Mouse (Mus musculus): Measurements from ENCODE around the gene Focad. TPM values are rescaled to one million over a fixed set of nuclear protein-coding genes. Genes with fewer than 3 reads are reported as not detected.
A peak's percentile ranks its signal among the peaks of the same experiment; 100 is the strongest.

Focad gene
- polyA plus RNA-seq (2016; fragmentation: Nextera tagmentation; extraction: Ambion mirVana), result 13.9 and 14.1 TPM in 2 replicates

- no peaks in the 10 kb centered on the region for H3K9me3 ChIP-seq (replicated peaks)
- 2% methylated on average over 34 of the region's 34 CpGs for WGBS
- H3K27ac ChIP-seq, result peak within 1 kb of the TSS; percentile 87
- no peaks in the 10 kb centered on the region for H3K27me3 ChIP-seq (ENCODE audit: low read depth, poor library complexity, severe bottlenecking)
- peak within 1 kb of the TSS; percentile 84 for H3K4me3 ChIP-seq
- H3K36me3 ChIP-seq, result no peaks in the 10 kb centered on the region
- H3K4me1 ChIP-seq, result peaks cover 24% of the 10 kb centered on the region
- DNase-seq (ENCODE audit: low spot score), result peak; percentile 96
These were observed at the start of gene Focad for GRCm38 (mm10) chr4:88094062-88094767. Gene Focad (plus strand): TSS chr4:88094629.

- 92% methylated on average over 4 of the region's 4 CpGs for WGBS
- no peaks in the 10 kb centered on the region for H3K36me3 ChIP-seq
These were observed 49.3 kb upstream of the Focad start for GRCm38 (mm10) chr4:88045151-88045550.

GRCm38 (mm10) chr4:88046280-88046679 lies 48.1 kb upstream of the Focad start:
- Histone ChIP-seq H3K4me1 (no peaks in the 10 kb centered on the region), H3K36me3 (no peaks in the 10 kb centered on the region), H3K9me3 (replicated peaks) (no peaks in the 10 kb centered on the region), H3K27me3 (ENCODE audit: low read depth, poor library complexity, severe bottlenecking) (no peaks in the 10 kb centered on the region), H3K4me3 (no peak overlapping the region), H3K27ac (no peak overlapping the region)
- WGBS, result 75% methylated on average over 8 of the region's 8 CpGs
- DNase-seq (ENCODE audit: low spot score), result no peak

More at GRCm38 (mm10) chr4:88045151-88045550, 49.3 kb upstream of the Focad start:
- H3K4me3 ChIP-seq, result no peak overlapping the region
- no peak for DNase-seq (ENCODE audit: low spot score)
- no peaks in the 10 kb centered on the region for H3K27me3 ChIP-seq (ENCODE audit: low read depth, poor library complexity, severe bottlenecking)
- H3K9me3 ChIP-seq (replicated peaks), result no peaks in the 10 kb centered on the region
- H3K27ac ChIP-seq, result no peak overlapping the region
- no peaks in the 10 kb centered on the region for H3K4me1 ChIP-seq

GRCm38 (mm10) chr4:88075388-88075787 lies 19.0 kb upstream of the Focad start:
- no peak overlapping the region for H3K27ac ChIP-seq
- no peaks in the 10 kb centered on the region for H3K9me3 ChIP-seq (replicated peaks)
- no peaks in the 10 kb centered on the region for H3K4me1 ChIP-seq
- no peak overlapping the region for H3K4me3 ChIP-seq
- no peak for DNase-seq (ENCODE audit: low spot score)
- WGBS, result 88% methylated on average over 2 of the region's 2 CpGs
- no peaks in the 10 kb centered on the region for H3K36me3 ChIP-seq
- no peaks in the 10 kb centered on the region for H3K27me3 ChIP-seq (ENCODE audit: low read depth, poor library complexity, severe bottlenecking)

GRCm38 (mm10) chr4:88078983-88079382 lies 15.4 kb upstream of the Focad start:
- H3K9me3 ChIP-seq (replicated peaks), result no peaks in the 10 kb centered on the region
- peaks cover 11% of the 10 kb centered on the region for H3K4me1 ChIP-seq
- H3K27me3 ChIP-seq (ENCODE audit: low read depth, poor library complexity, severe bottlenecking), result no peaks in the 10 kb centered on the region
- H3K27ac ChIP-seq, result no peak overlapping the region
- 70% methylated on average over 3 of the region's 3 CpGs for WGBS
- no peaks in the 10 kb centered on the region for H3K36me3 ChIP-seq
- DNase-seq (ENCODE audit: low spot score), result no peak
- H3K4me3 ChIP-seq, result no peak overlapping the region

GRCm38 (mm10) chr4:88081417-88081816 lies 13.0 kb upstream of the Focad start:
- H3K9me3 ChIP-seq (replicated peaks), result no peaks in the 10 kb centered on the region
- DNase-seq (ENCODE audit: low spot score), result no peak
- 79% methylated on average over 5 of the region's 5 CpGs for WGBS
- no peak overlapping the region for H3K27ac ChIP-seq
- no peak overlapping the region for H3K4me3 ChIP-seq
- no peaks in the 10 kb centered on the region for H3K36me3 ChIP-seq
- peaks cover 12% of the 10 kb centered on the region for H3K4me1 ChIP-seq
- no peaks in the 10 kb centered on the region for H3K27me3 ChIP-seq (ENCODE audit: low read depth, poor library complexity, severe bottlenecking)

- no peaks in the 10 kb centered on the region for H3K27me3 ChIP-seq (ENCODE audit: low read depth, poor library complexity, severe bottlenecking)
- H3K4me1 ChIP-seq, result peaks cover 12% of the 10 kb centered on the region
- DNase-seq (ENCODE audit: low spot score), result no peak
- H3K36me3 ChIP-seq, result no peaks in the 10 kb centered on the region
- 94% methylated on average over 3 of the region's 3 CpGs for WGBS
- no peak overlapping the region for H3K4me3 ChIP-seq
- no peaks in the 10 kb centered on the region for H3K9me3 ChIP-seq (replicated peaks)
- no peak overlapping the region for H3K27ac ChIP-seq
These were observed 12.5 kb upstream of the Focad start for GRCm38 (mm10) chr4:88081885-88082284.

- 89% methylated on average over 4 of the region's 4 CpGs for WGBS
- peaks cover 12% of the 10 kb centered on the region for H3K4me1 ChIP-seq
These were observed 12.0 kb upstream of the Focad start for GRCm38 (mm10) chr4:88082381-88082780.

GRCm38 (mm10) chr4:88083781-88084180 lies 10.6 kb upstream of the Focad start:
- no peak overlapping the region for H3K4me3 ChIP-seq
- H3K4me1 ChIP-seq, result peaks cover 12% of the 10 kb centered on the region
- WGBS, result 39% methylated on average over 3 of the region's 3 CpGs
- H3K27me3 ChIP-seq (ENCODE audit: low read depth, poor library complexity, severe bottlenecking), result no peaks in the 10 kb centered on the region
- H3K27ac ChIP-seq, result peak overlapping the region; percentile 50; the same call in 1 of the 2 replicates
- H3K9me3 ChIP-seq (replicated peaks), result no peaks in the 10 kb centered on the region
- DNase-seq (ENCODE audit: low spot score), result no peak
- H3K36me3 ChIP-seq, result no peaks in the 10 kb centered on the region

More at GRCm38 (mm10) chr4:88082381-88082780, 12.0 kb upstream of the Focad start:
- H3K27me3 ChIP-seq (ENCODE audit: low read depth, poor library complexity, severe bottlenecking), result no peaks in the 10 kb centered on the region
- no peak overlapping the region for H3K27ac ChIP-seq
- H3K4me3 ChIP-seq, result no peak overlapping the region
- no peak for DNase-seq (ENCODE audit: low spot score)
- no peaks in the 10 kb centered on the region for H3K36me3 ChIP-seq
- H3K9me3 ChIP-seq (replicated peaks), result no peaks in the 10 kb centered on the region

GRCm38 (mm10) chr4:88090316-88090715 lies 4.1 kb upstream of the Focad start:
- DNase-seq (ENCODE audit: low spot score), result peak; percentile 10
- no peak overlapping the region for H3K4me3 ChIP-seq
- no peak overlapping the region for H3K27ac ChIP-seq
- no peaks in the 10 kb centered on the region for H3K9me3 ChIP-seq (replicated peaks)
- WGBS, result 76% methylated on average over 2 of the region's 2 CpGs
- no peaks in the 10 kb centered on the region for H3K27me3 ChIP-seq (ENCODE audit: low read depth, poor library complexity, severe bottlenecking)
- H3K36me3 ChIP-seq, result no peaks in the 10 kb centered on the region
- H3K4me1 ChIP-seq, result peaks cover 17% of the 10 kb centered on the region

GRCm38 (mm10) chr4:88094768-88095420 lies 465 bp downstream of the Focad start:
- no peak for DNase-seq (ENCODE audit: low spot score)
- H3K36me3 ChIP-seq, result no peaks in the 10 kb centered on the region
- under 1% methylated on average over 30 of the region's 30 CpGs for WGBS
- peak overlapping the region; percentile 87 for H3K27ac ChIP-seq
- H3K4me1 ChIP-seq, result peaks cover 24% of the 10 kb centered on the region
- H3K9me3 ChIP-seq (replicated peaks), result no peaks in the 10 kb centered on the region
- H3K27me3 ChIP-seq (ENCODE audit: low read depth, poor library complexity, severe bottlenecking), result no peaks in the 10 kb centered on the region
- H3K4me3 ChIP-seq, result peak overlapping the region; percentile 84

- H3K27ac ChIP-seq, result no peak overlapping the region
- H3K27me3 ChIP-seq (ENCODE audit: low read depth, poor library complexity, severe bottlenecking), result no peaks in the 10 kb centered on the region
- H3K4me3 ChIP-seq, result no peak overlapping the region
- peaks cover 24% of the 10 kb centered on the region for H3K4me1 ChIP-seq
- DNase-seq (ENCODE audit: low spot score), result no peak
- H3K9me3 ChIP-seq (replicated peaks), result no peaks in the 10 kb centered on the region
- 88% methylated on average over 2 of the region's 2 CpGs for WGBS
- H3K36me3 ChIP-seq, result no peaks in the 10 kb centered on the region
These were observed 1.3 kb downstream of the Focad start for GRCm38 (mm10) chr4:88095693-88096092.

GRCm38 (mm10) chr4:88108585-88108984 lies 14.2 kb downstream of the Focad start:
- DNase-seq (ENCODE audit: low spot score), result no peak
- H3K4me1 ChIP-seq, result peaks cover 13% of the 10 kb centered on the region
- H3K27me3 ChIP-seq (ENCODE audit: low read depth, poor library complexity, severe bottlenecking), result no peaks in the 10 kb centered on the region
- H3K27ac ChIP-seq, result no peak overlapping the region
- no peaks in the 10 kb centered on the region for H3K9me3 ChIP-seq (replicated peaks)
- H3K36me3 ChIP-seq, result no peaks in the 10 kb centered on the region
- WGBS, result 66% methylated on average over 3 of the region's 3 CpGs
- H3K4me3 ChIP-seq, result no peak overlapping the region
